Mouse (Mus musculus) olfactory bulb, adult 2 months (tissue): ENCODE measurements around the gene Ptgfrn.

ENCODE experiments used
- CTCF ChIP-seq: fragments of 200-500 bp; IDR thresholded peaks from 2 replicates; pipeline ENCODE4 v1.5.1; 2012; ENCODE audit warnings: low read depth, mild to moderate bottlenecking, low read length, moderate library complexity; ENCODE audit not compliant: insufficient read depth
- POLR2A ChIP-seq: fragments of 200-500 bp; IDR thresholded peaks from 2 replicates; pipeline ENCODE4 v1.6.1; 2012; ENCODE audit warnings: mild to moderate bottlenecking, low read depth, low read length, moderate library complexity; ENCODE audit not compliant: insufficient read depth

- TF ChIP-seq CTCF (no peak), POLR2A (no peak)
Observed at GRCm38 (mm10) chr3:101103770-101104169, 6.3 kb downstream of the Ptgfrn start.
